In the genomic region with DNA sequence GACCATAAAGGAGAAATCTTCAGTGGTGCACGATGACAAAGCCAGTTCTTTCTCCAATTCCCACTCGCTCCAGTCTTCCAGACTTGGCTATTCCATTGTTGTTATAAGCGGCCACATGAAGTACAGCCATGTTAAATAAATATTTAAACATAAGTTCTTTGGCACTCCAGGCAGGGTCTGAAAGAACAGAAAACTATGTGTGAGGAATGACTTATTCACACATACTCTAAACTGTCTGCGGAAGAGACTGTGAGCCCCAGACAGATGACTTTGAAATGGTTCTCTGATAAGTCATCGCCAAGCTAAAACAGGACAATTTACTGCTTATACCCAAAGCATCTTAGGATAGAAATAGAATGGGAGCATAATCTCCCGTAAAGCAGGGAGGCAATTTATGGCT, we compare ENCODE assay signal across 16 mouse cellular contexts.
"Had no signal": no experiment of that assay in that cellular context is flagged by ENCODE, and none has a peak within 500 bp of the region (broad histone marks: within the 10 kb centered on the region; RNA-seq: fewer than 3 reads in every experiment).

No protein-coding gene starts in this region.

- ATAC-seq: midbrain, embryonic 15.5 days had no signal

- H3K4me2 ChIP-seq: limb, embryonic 13.5 days; midbrain, embryonic 11.5 days; midbrain, embryonic 15.5 days; neural tube, embryonic 13.5 days had no signal

- H3K4me3 ChIP-seq: layer of hippocampus, adult 2 months; limb, embryonic 13.5 days; megakaryocyte, embryonic 14.5 days; midbrain, embryonic 15.5 days; neural tube, embryonic 13.5 days had no signal

- H3K27ac ChIP-seq: layer of hippocampus, adult 2 months; limb, embryonic 13.5 days; liver, embryonic 14.5 days; macrophage; midbrain, embryonic 15.5 days; neural tube, embryonic 13.5 days had no signal

- H3K9ac ChIP-seq: limb, embryonic 13.5 days; liver, embryonic 14.5 days; midbrain, embryonic 15.5 days; neural tube, embryonic 13.5 days had no signal

- DNase-seq: kidney, adult 9 months; kidney, postnatal 10 days; kidney, postnatal 4 days; left cerebral cortex, postnatal 4 days; retina, postnatal 1 day; right cerebral cortex, postnatal 4 days; spleen, adult 18-20 months; thymus, postnatal 4 days had no signal

- H3K9me3 ChIP-seq: limb, embryonic 13.5 days; megakaryocyte, embryonic 14.5 days; midbrain, embryonic 15.5 days; neural tube, embryonic 13.5 days had no signal

- H3K36me3 ChIP-seq: limb, embryonic 13.5 days; midbrain, embryonic 15.5 days; neural tube, embryonic 13.5 days had no signal

- H3K4me1 ChIP-seq: limb, embryonic 13.5 days; midbrain, embryonic 15.5 days had no signal

- H3K27me3 ChIP-seq: limb, embryonic 13.5 days; megakaryocyte, embryonic 14.5 days; midbrain, embryonic 15.5 days; neural tube, embryonic 13.5 days had no signal
